Mouse (Mus musculus): Measurements from ENCODE around the gene Ube2v1. TPM values are rescaled to one million over a fixed set of nuclear protein-coding genes. Genes with fewer than 3 reads are reported as not detected.
A peak's percentile ranks its signal among the peaks of the same experiment; 100 is the strongest.

Gene Ube2v1
- polyA plus RNA-seq, 1 experiment from 2014 or later, result 298 TPM

GRCm38 (mm10) chr2:167563703-167564102 is 68.2 kb downstream of the Ube2v1 start:
- H3K9ac ChIP-seq (replicated peaks), result no peak overlapping the region
- H3K36me3 ChIP-seq, result no peaks in the 10 kb centered on the region
- peaks cover 25% of the 10 kb centered on the region for H3K27me3 ChIP-seq
- ATAC-seq, result 0 out of 2 replicates have a peak, but pooled peaks have one; percentile 28
- H3K27ac ChIP-seq, result no peak overlapping the region
- H3K4me2 ChIP-seq (replicated peaks), result no peak overlapping the region
- no peak overlapping the region for H3K4me3 ChIP-seq (replicated peaks)
- no peaks in the 10 kb centered on the region for H3K9me3 ChIP-seq
- WGBS, result 50% methylated on average over 12 of the region's 12 CpGs
- H3K4me1 ChIP-seq (replicated peaks), result peaks cover 31% of the 10 kb centered on the region

- WGBS, result 76% methylated on average over 5 of the region's 5 CpGs
- no peaks in the 10 kb centered on the region for H3K36me3 ChIP-seq
- no peak overlapping the region for H3K4me2 ChIP-seq (replicated peaks)
- ATAC-seq, result no peak
- H3K27ac ChIP-seq, result no peak overlapping the region
- no peak overlapping the region for H3K9ac ChIP-seq (replicated peaks)
- H3K27me3 ChIP-seq, result peaks cover 29% of the 10 kb centered on the region
- peaks cover 31% of the 10 kb centered on the region for H3K4me1 ChIP-seq (replicated peaks)
- H3K9me3 ChIP-seq, result no peaks in the 10 kb centered on the region
- H3K4me3 ChIP-seq (replicated peaks), result no peak overlapping the region
Measured at GRCm38 (mm10) chr2:167563035-167563434, 68.9 kb downstream of the Ube2v1 start.

DNA sequence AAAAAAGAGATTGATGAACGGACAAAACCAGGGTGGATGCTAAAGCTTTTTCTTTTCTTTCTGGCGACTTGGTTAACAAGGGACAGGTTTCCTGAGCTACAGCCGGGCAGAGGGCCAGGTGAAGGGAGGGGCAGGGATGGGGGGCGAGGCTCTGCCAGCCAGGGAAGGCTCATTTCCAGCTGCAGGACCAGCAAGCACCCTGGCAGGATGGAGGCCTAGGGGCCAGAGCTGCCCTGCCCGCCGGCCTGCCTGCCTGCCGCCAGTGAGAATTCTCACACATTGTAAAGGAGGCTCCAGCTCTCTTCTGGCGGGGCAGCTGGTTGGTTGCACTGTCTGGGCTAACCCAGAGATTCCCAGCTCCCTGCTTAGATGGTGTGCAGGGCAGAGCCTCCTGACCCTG is 69.8 kb downstream of the Ube2v1 start:
- Histone ChIP-seq H3K4me3 (replicated peaks) (no peak overlapping the region), H3K9ac (replicated peaks) (no peak overlapping the region), H3K4me2 (replicated peaks) (no peak overlapping the region), H3K27me3 (peaks cover 31% of the 10 kb centered on the region), H3K27ac (no peak overlapping the region), H3K9me3 (no peaks in the 10 kb centered on the region), H3K4me1 (replicated peaks) (peaks cover 31% of the 10 kb centered on the region), H3K36me3 (no peaks in the 10 kb centered on the region)
- no peak for ATAC-seq
- WGBS, result 51% methylated on average over 8 of the region's 8 CpGs

DNA sequence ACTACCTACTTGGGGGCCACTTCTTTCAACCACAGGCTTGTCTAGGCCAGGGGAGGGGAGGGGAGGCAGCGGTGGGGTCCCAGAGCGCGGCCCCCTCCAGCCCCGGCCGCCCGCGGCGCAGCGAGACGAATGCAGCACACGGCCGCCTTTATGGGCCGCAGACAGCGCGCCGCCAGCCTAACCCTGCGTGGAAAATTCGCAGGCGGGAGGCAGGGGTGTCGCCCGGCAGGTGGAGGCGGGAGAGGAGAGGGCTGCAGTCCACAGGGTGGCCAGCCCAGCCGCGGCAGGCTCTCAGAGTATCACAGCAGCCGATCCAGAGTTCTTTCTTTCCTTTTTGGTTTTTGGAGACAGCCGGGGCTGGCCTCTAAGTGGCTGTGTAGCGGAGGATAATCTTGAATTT is 72.5 kb downstream of the Ube2v1 start:
- Histone ChIP-seq H3K36me3 (no peaks in the 10 kb centered on the region), H3K4me1 (replicated peaks) (peaks cover 24% of the 10 kb centered on the region), H3K9me3 (no peaks in the 10 kb centered on the region), H3K9ac (replicated peaks) (peak overlapping the region; percentile 46; the same call in 1 of the 2 replicates), H3K4me3 (replicated peaks) (peak overlapping the region; percentile 20), H3K4me2 (replicated peaks) (peak overlapping the region; percentile 48), H3K27me3 (peaks cover 31% of the 10 kb centered on the region), H3K27ac (peak overlapping the region; percentile 19; the same call in 1 of the 2 replicates)
- WGBS, result 13% methylated on average over 27 of the region's 27 CpGs
- ATAC-seq, result peak; percentile 75

Small RNA genes lying within 50 kb of the gene (microRNA-seq; reads per million reads assigned to microRNA genes)
- not detected for gene Gm22355

Other genes starting within 250 kb of the Ube2v1 start
- gene Slc9a8, start 210.4 kb downstream of the Ube2v1 start, polyA plus RNA-seq (2015; fragmentation: Nextera tagmentation; extraction: Ambion mirVana), result 22.7 and 23.0 TPM in 2 replicates
- gene Rnf114, start 139.4 kb downstream of the Ube2v1 start, polyA plus RNA-seq (2015; fragmentation: Nextera tagmentation; extraction: Ambion mirVana), result 154 and 165 TPM in 2 replicates
- 25.1 and 30.2 TPM in 2 replicates for gene Spata2, start 139.2 kb downstream of the Ube2v1 start, polyA plus RNA-seq (2015; fragmentation: Nextera tagmentation; extraction: Ambion mirVana)
- 5.4 and 5.8 TPM in 2 replicates for gene Snai1, start 93.9 kb downstream of the Ube2v1 start, polyA plus RNA-seq (2015; fragmentation: Nextera tagmentation; extraction: Ambion mirVana)
- 9.8 and 11.2 TPM in 2 replicates for gene Gm20431, start 29.4 kb upstream of the Ube2v1 start, polyA plus RNA-seq (2015; fragmentation: Nextera tagmentation; extraction: Ambion mirVana)
- gene Cebpb, start 56.8 kb upstream of the Ube2v1 start, polyA plus RNA-seq (2015; fragmentation: Nextera tagmentation; extraction: Ambion mirVana), result 0.20 TPM in 1 of 2 replicates, not detected in the other
- 27.1 and 28.0 TPM in 2 replicates for gene Tmem189, start 57.7 kb upstream of the Ube2v1 start, polyA plus RNA-seq (2015; fragmentation: Nextera tagmentation; extraction: Ambion mirVana)

All from midbrain, embryonic 13.5 days (tissue).